Mouse (Mus musculus) myocyte (in vitro differentiated cells): ENCODE measurements around the gene Atcay. TPM values are rescaled to one million over a fixed set of nuclear protein-coding genes. Genes with fewer than 3 reads are reported as not detected.
A peak's percentile ranks its signal among the peaks of the same experiment; 100 is the strongest.

Experiments
- H3K27me3 ChIP-seq: one replicate; pipeline ENCODE4 v1.6.1; 2011; ENCODE audit not compliant: control insufficient read depth, insufficient read depth, insufficient read length
- H3K36me3 ChIP-seq: one replicate; pipeline ENCODE4 v1.6.1; 2011; ENCODE audit not compliant: control insufficient read depth, insufficient read depth
- H3K4me2 ChIP-seq: one replicate; pipeline ENCODE4 v1.6.1; 2011; ENCODE audit warnings: low read depth, control low read depth
- H3K4me3 ChIP-seq: one replicate; pipeline ENCODE4 v1.5.1; 2011; ENCODE audit warnings: mild to moderate bottlenecking, control low read depth, moderate library complexity
- H3K79me2 ChIP-seq: one replicate; pipeline ENCODE4 v1.6.1; 2011; ENCODE audit not compliant: control insufficient read depth, insufficient read depth
- H3ac ChIP-seq: one replicate; pipeline ENCODE4 v1.6.1; 2011; ENCODE audit not compliant: control insufficient read depth, insufficient read length
- CEBPB ChIP-seq: IDR thresholded peaks from 2 replicates; pipeline ENCODE4 v1.6.1; 2011; ENCODE audit warnings: mild to moderate bottlenecking, moderate library complexity; ENCODE audit not compliant: poor library complexity, insufficient read depth, severe bottlenecking
- E2F4 ChIP-seq: IDR thresholded peaks from one replicate; pipeline ENCODE4 v1.6.1; 2011; ENCODE audit warnings: mild to moderate bottlenecking, control low read depth, moderate library complexity; ENCODE audit not compliant: insufficient read depth
- MAX ChIP-seq: IDR thresholded peaks from one replicate; pipeline ENCODE4 v1.6.1; 2011; ENCODE audit warnings: low read depth, mild to moderate bottlenecking, control low read depth
- MYOD1 ChIP-seq, 3 experiments: IDR thresholded peaks; one replicate each; pipeline ENCODE4 v1.6.1; 2011; ENCODE audit warnings: control low read depth in 2 of 3, low read depth in 2 of 3, mild to moderate bottlenecking in 2 of 3, moderate library complexity in 1 of 3; ENCODE audit not compliant: insufficient read length in 2 of 3, control insufficient read depth in 1 of 3
- MYOG ChIP-seq, 3 experiments: IDR thresholded peaks; one replicate each; pipeline ENCODE4 v1.6.1; 2011; ENCODE audit warnings: control low read depth in 2 of 3, low read depth in 2 of 3, mild to moderate bottlenecking in 2 of 3; ENCODE audit not compliant: insufficient read length in 2 of 3, control insufficient read depth in 1 of 3, insufficient read depth in 1 of 3
- POLR2A ChIP-seq: IDR thresholded peaks from one replicate; pipeline ENCODE4 v1.6.1; 2011; ENCODE audit warnings: low read depth, mild to moderate bottlenecking, control low read depth, moderate library complexity; ENCODE audit not compliant: insufficient read length
- POLR2AphosphoS2 ChIP-seq: IDR thresholded peaks from one replicate; pipeline ENCODE4 v1.6.1; 2011; ENCODE audit warnings: low read depth, control low read depth; ENCODE audit not compliant: insufficient read length
- REST ChIP-seq: IDR thresholded peaks from one replicate; pipeline ENCODE4 v1.6.1; 2011; ENCODE audit warnings: mild to moderate bottlenecking, control low read depth, moderate library complexity; ENCODE audit not compliant: insufficient read depth, insufficient read length
- SRF ChIP-seq: IDR thresholded peaks from one replicate; pipeline ENCODE4 v1.6.1; 2011; ENCODE audit warnings: low read depth; ENCODE audit not compliant: control insufficient read depth, insufficient read length
- TCF12 ChIP-seq: IDR thresholded peaks from one replicate; pipeline ENCODE4 v1.6.1; 2011; ENCODE audit warnings: mild to moderate bottlenecking, control low read depth; ENCODE audit not compliant: poor library complexity, insufficient read depth, severe bottlenecking
- TCF3 ChIP-seq: IDR thresholded peaks from one replicate; pipeline ENCODE4 v1.6.1; 2011; ENCODE audit warnings: low read depth, control low read depth; ENCODE audit not compliant: insufficient read length
- USF1 ChIP-seq: IDR thresholded peaks from one replicate; pipeline ENCODE4 v1.6.1; 2011; ENCODE audit warnings: low read depth, mild to moderate bottlenecking, control low read depth, moderate library complexity
- polyA plus RNA-seq: library from polyadenylated mRNA; unstranded; fragments of >200 nt; fragmentation: generic; extraction: Trizol; gene quantifications from one replicate; pipeline ENCODE4 v1.2.1, GENCODE M21; 2012; ENCODE audit warnings: missing spikeins

The Atcay gene
- polyA plus RNA-seq, 1 experiment: 0.11 TPM

- Histone ChIP-seq H3ac (no peak within 1 kb of the TSS), H3K4me3 (no peak within 1 kb of the TSS), H3K79me2 (no peaks in the 10 kb centered on the region), H3K27me3 (peaks cover 18% of the 10 kb centered on the region), H3K4me2 (no peak within 1 kb of the TSS), H3K36me3 (no peaks in the 10 kb centered on the region)
- TF ChIP-seq MAX: no peak
- peak; percentile 54 for TF ChIP-seq POLR2AphosphoS2
Observed at GRCm38 (mm10) chr10:81252424-81253419, 22.1 kb upstream of the Atcay start, which contains the start of gene Matk. Matk (plus strand) TSS chr10:81252935.

GRCm38 (mm10) chr10:81249442-81249841 is 18.8 kb upstream of the Atcay start:
- Histone ChIP-seq H3ac (no peak overlapping the region), H3K36me3 (no peaks in the 10 kb centered on the region), H3K79me2 (no peaks in the 10 kb centered on the region), H3K27me3 (peaks cover 17% of the 10 kb centered on the region), H3K4me2 (no peak overlapping the region), H3K4me3 (no peak overlapping the region)
- TF ChIP-seq MYOD1 (IDR thresholded peaks at IDR 0.05; ENCODE audit: control insufficient read depth in 1 of 3, insufficient read length in 2 of 3, low read depth in 2 of 3) (peak in 1 of 3 experiments; percentile 70), POLR2AphosphoS2 (no peak), MYOG (IDR thresholded peaks at IDR 0.05; ENCODE audit: control insufficient read depth in 1 of 3, insufficient read depth in 1 of 3, insufficient read length in 2 of 3, low read depth in 2 of 3) (peak in 1 of 3 experiments; percentile 72)

GRCm38 (mm10) chr10:81247804-81248203 is 17.2 kb upstream of the Atcay start:
- TF ChIP-seq MAX (no peak), MYOD1 (IDR thresholded peaks at IDR 0.05; ENCODE audit: control insufficient read depth in 1 of 3, insufficient read length in 2 of 3, low read depth in 2 of 3) (no peak), TCF12 (no peak), REST (no peak), POLR2A (no peak), POLR2AphosphoS2 (no peak), MYOG (IDR thresholded peaks at IDR 0.05; ENCODE audit: control insufficient read depth in 1 of 3, insufficient read depth in 1 of 3, insufficient read length in 2 of 3, low read depth in 2 of 3) (no peak), CEBPB (no peak), SRF (no peak), TCF3 (no peak), USF1 (no peak), E2F4 (no peak)
- no peaks in the 10 kb centered on the region for H3K79me2 ChIP-seq
- no peak overlapping the region for H3ac ChIP-seq
- peaks cover 33% of the 10 kb centered on the region for H3K27me3 ChIP-seq
- no peaks in the 10 kb centered on the region for H3K36me3 ChIP-seq
- H3K4me3 ChIP-seq: no peak overlapping the region
- H3K4me2 ChIP-seq: no peak overlapping the region

DNA sequence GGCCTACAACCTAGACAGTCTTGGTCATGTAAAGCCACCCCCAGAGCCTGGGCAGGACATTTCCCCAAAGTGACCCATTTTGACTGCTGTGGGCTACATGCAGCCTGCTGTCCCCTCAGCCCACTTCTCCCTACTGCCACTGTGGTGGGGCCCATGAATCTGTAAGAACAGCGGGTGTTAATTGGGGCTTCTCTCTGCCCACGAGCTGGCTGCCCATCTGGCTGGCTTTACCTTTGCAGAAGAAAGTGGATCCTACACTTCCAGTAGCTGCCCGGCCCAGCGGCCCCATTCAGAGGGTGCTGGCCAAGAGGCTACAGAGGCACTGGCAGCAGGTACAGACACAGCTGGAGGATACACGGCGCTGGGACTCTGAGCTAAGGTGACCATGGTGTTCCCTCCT is 14.5 kb upstream of the Atcay start:
- TF ChIP-seq POLR2A (no peak), USF1 (no peak), POLR2AphosphoS2 (peak; percentile 29), SRF (no peak)
- Histone ChIP-seq H3ac (no peak overlapping the region), H3K4me2 (no peak overlapping the region), H3K79me2 (no peaks in the 10 kb centered on the region), H3K27me3 (peaks cover 34% of the 10 kb centered on the region), H3K4me3 (no peak overlapping the region), H3K36me3 (no peaks in the 10 kb centered on the region)

- H3K4me3 ChIP-seq: no peak overlapping the region
- H3K27me3 ChIP-seq: peaks cover 34% of the 10 kb centered on the region
- no peak overlapping the region for H3K4me2 ChIP-seq
- TF ChIP-seq MYOG (IDR thresholded peaks at IDR 0.05; ENCODE audit: control insufficient read depth in 1 of 3, insufficient read depth in 1 of 3, insufficient read length in 2 of 3, low read depth in 2 of 3) (no peak), E2F4 (no peak), USF1 (no peak), REST (no peak), POLR2AphosphoS2 (no peak), POLR2A (no peak), MAX (no peak), MYOD1 (IDR thresholded peaks at IDR 0.05; ENCODE audit: control insufficient read depth in 1 of 3, insufficient read length in 2 of 3, low read depth in 2 of 3) (no peak), TCF12 (no peak)
- H3K79me2 ChIP-seq: no peaks in the 10 kb centered on the region
- no peak overlapping the region for H3ac ChIP-seq
- no peaks in the 10 kb centered on the region for H3K36me3 ChIP-seq
Observed at GRCm38 (mm10) chr10:81244595-81244994, 14.0 kb upstream of the Atcay start.
